Mouse (Mus musculus): ENCODE data around the gene Cox6b2.

DNA sequence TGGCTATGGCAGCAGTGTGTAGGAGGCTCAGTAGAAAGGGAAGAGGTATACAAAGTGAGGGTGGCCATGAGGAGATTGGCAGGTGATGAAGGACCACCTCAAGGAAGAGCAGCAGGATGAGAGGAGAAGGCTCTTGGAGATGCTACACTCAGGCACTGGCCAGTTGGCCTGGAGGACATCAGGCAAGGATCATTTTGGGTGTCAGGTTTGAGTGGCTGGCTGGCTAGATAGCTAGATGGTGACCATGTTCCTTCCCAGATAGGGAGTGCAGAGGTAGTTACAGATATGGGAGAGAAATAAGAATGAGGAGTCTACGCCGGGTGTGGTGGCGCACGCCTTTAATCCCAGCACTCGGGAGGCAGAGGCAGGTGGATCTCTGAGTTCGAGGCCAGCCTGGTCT, 8.0 kb downstream of the Cox6b2 start:
- no peak for TF ChIP-seq POLR2A (IDR thresholded peaks at IDR 0.05; ENCODE audit: insufficient read depth, low read length)
- no peak for TF ChIP-seq EP300 (IDR thresholded peaks at IDR 0.05; ENCODE audit: insufficient read depth, low read depth, low read length)
- TF ChIP-seq CTCF (IDR thresholded peaks at IDR 0.05; ENCODE audit: low read depth, low read length), result no peak

Data from ES-Bruce4 (cell line).